ENCODE assay signal across 11 mouse cellular contexts in the genomic region with DNA sequence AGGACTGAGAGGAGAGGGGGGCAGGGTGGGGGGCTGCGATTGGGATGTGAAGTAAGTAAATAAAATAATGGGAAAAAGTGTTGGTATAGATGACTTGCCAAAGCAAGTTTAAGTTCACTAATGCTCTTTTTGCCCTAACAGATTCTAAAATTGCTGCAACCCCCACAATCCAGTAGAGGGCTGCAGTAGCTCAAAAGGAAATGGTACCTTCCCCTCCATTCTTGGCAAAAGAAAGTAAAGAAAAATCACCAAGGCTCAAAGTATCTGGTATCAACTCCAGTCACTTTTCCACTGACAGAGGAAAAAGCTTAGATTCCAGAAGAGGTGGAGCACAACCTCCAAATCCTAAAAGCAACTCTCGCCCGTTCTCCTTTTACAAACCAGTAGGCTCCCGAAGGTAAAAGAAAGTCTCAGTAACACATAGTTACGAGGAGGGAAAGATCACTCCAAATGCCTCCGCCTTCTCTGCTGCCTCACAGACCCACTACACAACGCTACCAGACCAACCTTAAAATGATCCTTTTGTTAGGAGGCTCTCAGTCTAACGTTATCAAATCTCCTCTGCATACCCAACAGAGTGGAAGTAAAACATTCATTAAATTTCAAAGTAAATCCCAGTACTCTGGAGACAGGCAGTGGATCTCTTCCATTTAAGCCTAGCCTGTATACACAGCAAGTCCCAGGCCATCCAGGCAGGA. TPM values are rescaled to one million over a fixed set of nuclear protein-coding genes. Genes with fewer than 3 reads are reported as not detected.
DNase-seq lines count a peak whose midpoint lies in the region; ATAC-seq and TF ChIP-seq lines count a peak whose summit lies in the region.
"Had no signal": no experiment of that assay in that cellular context is flagged by ENCODE, and none has a peak within 500 bp of the region (broad histone marks: within the 10 kb centered on the region; RNA-seq: fewer than 3 reads in every experiment).

No protein-coding gene starts in this region.

- no peak for ATAC-seq in heart, embryonic 14.5 days (ENCODE audit: insufficient number of reproducible peaks, insufficient read depth, low FRiP score, low read depth)
- ATAC-seq in lung, embryonic 15.5 days (ENCODE audit: borderline replicate concordance, extremely low read depth, low FRiP score, low TSS enrichment) = no peak
- ATAC-seq in CD4-positive, CD25-positive, alpha-beta regulatory T cell, adult 4 months = peak; percentile 56
- ATAC-seq in embryonic facial prominence, embryonic 14.5 days (ENCODE audit: low read depth) = peak; percentile 76

- TF ChIP-seq CTCF in lung, adult 2 months (IDR thresholded peaks at IDR 0.05; ENCODE audit: insufficient read depth, low read length) = no peak

- H3K27ac ChIP-seq in heart, embryonic 14.5 days (replicated peaks in 1 of 2; ENCODE audit: control insufficient read depth in 1 of 2, insufficient read depth in 1 of 2, low read depth in 2 of 2, low read length in 2 of 2) = peak overlapping the region; percentile 28 to 52; a peak in 1 of 4 replicates
- no peak overlapping the region for H3K27ac ChIP-seq in lung, embryonic 15.5 days
- H3K27ac ChIP-seq in embryonic facial prominence, embryonic 14.5 days (replicated peaks; ENCODE audit: low read depth, low read length) = peak overlapping the region; percentile 45; the same call in 1 of the 2 replicates
- H3K27ac ChIP-seq: forebrain, embryonic 12.5 days; liver, embryonic 15.5 days had no signal

- peaks cover 0 to 5% of the 10 kb centered on the region in 2 experiments; a peak in 1 of 4 replicates for H3K4me1 ChIP-seq in heart, embryonic 14.5 days (ENCODE audit: control insufficient read depth in 2 of 2, insufficient read depth in 2 of 2, low read length in 2 of 2)
- 0 out of 2 replicates have a peak, but pooled peaks cover 4% of the 10 kb centered on the region for H3K4me1 ChIP-seq in lung, embryonic 15.5 days
- no peaks in the 10 kb centered on the region; the same call in 1 of the 2 replicates for H3K4me1 ChIP-seq in lung, adult 2 months (ENCODE audit: control insufficient read depth, insufficient read depth, low read length)
- no peaks in the 10 kb centered on the region for H3K4me1 ChIP-seq in embryonic facial prominence, embryonic 14.5 days (ENCODE audit: control insufficient read depth, insufficient read depth, low read length)
- H3K4me1 ChIP-seq: liver, embryonic 15.5 days had no signal

- H3K36me3 ChIP-seq in heart, embryonic 14.5 days (ENCODE audit: control insufficient read depth, insufficient read depth, low read length) = no peaks in the 10 kb centered on the region
- no peaks in the 10 kb centered on the region for H3K36me3 ChIP-seq in lung, embryonic 15.5 days
- H3K36me3 ChIP-seq in embryonic facial prominence, embryonic 14.5 days (ENCODE audit: control insufficient read depth, insufficient read depth, low read length) = no peaks in the 10 kb centered on the region
- H3K36me3 ChIP-seq: forebrain, embryonic 12.5 days; liver, embryonic 15.5 days had no signal

- no peaks in the 10 kb centered on the region for H3K9me3 ChIP-seq in heart, embryonic 14.5 days (ENCODE audit: control insufficient read depth, low read length)
- no peaks in the 10 kb centered on the region for H3K9me3 ChIP-seq in lung, embryonic 15.5 days
- no peaks in the 10 kb centered on the region for H3K9me3 ChIP-seq in embryonic facial prominence, embryonic 14.5 days (ENCODE audit: control insufficient read depth, low read length)
- H3K9me3 ChIP-seq: forebrain, embryonic 12.5 days; liver, embryonic 15.5 days had no signal

- 58% methylated on average over 8 of the region's 8 CpGs for WGBS in heart, embryonic 14.5 days
- 51% methylated on average over 8 of the region's 8 CpGs for WGBS in lung, embryonic 15.5 days
- 55% methylated on average over 8 of the region's 8 CpGs for WGBS in lung, adult 2 months
- WGBS in embryonic facial prominence, embryonic 14.5 days = 45% methylated on average over 8 of the region's 8 CpGs

- H3K9ac ChIP-seq in heart, embryonic 14.5 days (ENCODE audit: low read length) = 0 out of 2 replicates have a peak overlapping the region, but pooled peaks have one; percentile 30
- H3K9ac ChIP-seq in lung, embryonic 15.5 days = no peak overlapping the region
- no peak overlapping the region for H3K9ac ChIP-seq in embryonic facial prominence, embryonic 14.5 days (ENCODE audit: low read depth, low read length)
- H3K9ac ChIP-seq: forebrain, embryonic 12.5 days; liver, embryonic 15.5 days had no signal

- no peak overlapping the region for H3K4me3 ChIP-seq in heart, embryonic 14.5 days (ENCODE audit: control insufficient read depth in 1 of 2, insufficient read depth in 1 of 2, low read depth in 1 of 2, low read length in 2 of 2)
- no peak overlapping the region for H3K4me3 ChIP-seq in lung, embryonic 15.5 days
- no peak overlapping the region for H3K4me3 ChIP-seq in lung, adult 2 months (replicated peaks; ENCODE audit: extremely low read depth, low read depth, low read length)
- H3K4me3 ChIP-seq in embryonic facial prominence, embryonic 14.5 days (ENCODE audit: low read depth, low read length) = peak overlapping the region; percentile 13
- H3K4me3 ChIP-seq: forebrain, embryonic 12.5 days; liver, embryonic 15.5 days had no signal

- intact Hi-C loops in left cerebral cortex, postnatal 10 days (cut with DNase I) = no loop called here

- no peak for TF ChIP-seq POLR2A in lung, adult 2 months (IDR thresholded peaks at IDR 0.05; ENCODE audit: borderline replicate concordance, extremely low read depth, low read depth, low read length)

- peak overlapping the region; percentile 32 for H3K4me2 ChIP-seq in heart, embryonic 14.5 days (ENCODE audit: low read length)
- H3K4me2 ChIP-seq in lung, embryonic 15.5 days = peak overlapping the region; percentile 18; the same call in 1 of the 2 replicates
- peak overlapping the region; percentile 34 for H3K4me2 ChIP-seq in embryonic facial prominence, embryonic 14.5 days (ENCODE audit: low read depth, low read length)
- H3K4me2 ChIP-seq: forebrain, embryonic 12.5 days; liver, embryonic 15.5 days had no signal

- DNase-seq in heart, adult 9 months (ENCODE audit: low spot score in 2 of 2) = no peak
- no peak for DNase-seq in lung, adult 2 months
- DNase-seq in embryonic facial prominence, embryonic 14.5 days (ENCODE audit: low spot score) = peak; percentile 65
- DNase-seq in left cerebral cortex, postnatal 10 days (ENCODE audit: extremely low spot score in 1 of 2, low spot score in 2 of 2) = no peak
- DNase-seq in embryo, embryonic 11 days = no peak
- DNase-seq: kidney, adult 2 months had no signal

- H3K27me3 ChIP-seq in heart, embryonic 14.5 days (ENCODE audit: control insufficient read depth, insufficient read depth, low read length) = no peaks in the 10 kb centered on the region
- H3K27me3 ChIP-seq in lung, embryonic 15.5 days = no peaks in the 10 kb centered on the region
- no peaks in the 10 kb centered on the region for H3K27me3 ChIP-seq in embryonic facial prominence, embryonic 14.5 days (replicated peaks; ENCODE audit: control insufficient read depth, insufficient read depth, low read length)
- H3K27me3 ChIP-seq: forebrain, embryonic 12.5 days; liver, embryonic 15.5 days had no signal

RNA-seq across cellular contexts. Expression of a gene that starts 15.5 kb away (rescaled TPM):
- 18.4 and 22.0 TPM in 2 replicates for polyA plus RNA-seq in heart, embryonic 14.5 days (2014; fragmentation: Nextera tagmentation; extraction: Ambion mirVana)
- 15.5 and 18.5 TPM in 2 replicates for polyA plus RNA-seq in lung, embryonic 15.5 days (2015; fragmentation: Nextera tagmentation; extraction: Ambion mirVana)
- 5.3 and 5.4 TPM in 2 replicates for polyA plus RNA-seq in lung, adult 2 months (2012; rRNA removed)
- polyA plus RNA-seq in CD4-positive, CD25-positive, alpha-beta regulatory T cell, adult 4 months (2017; shearing (Covaris generic)) = 100 to 1,000 TPM; 149 to 151 TPM
- 24.9 and 25.2 TPM in 2 replicates for polyA plus RNA-seq in embryonic facial prominence, embryonic 14.5 days (2014; fragmentation: Nextera tagmentation; extraction: Ambion mirVana)
- total RNA-seq in left cerebral cortex, postnatal 10 days (2021) = 100 to 1,000 TPM; 110 to 119 TPM

RNA-seq across cellular contexts. Expression of a gene that starts 40.0 kb away (rescaled TPM):
- 713 and 726 TPM in 2 replicates for polyA plus RNA-seq in heart, embryonic 14.5 days (2014; fragmentation: Nextera tagmentation; extraction: Ambion mirVana)
- 306 and 313 TPM in 2 replicates for polyA plus RNA-seq in lung, embryonic 15.5 days (2015; fragmentation: Nextera tagmentation; extraction: Ambion mirVana)
- polyA plus RNA-seq in lung, adult 2 months (2012; rRNA removed) = 25.5 and 31.0 TPM in 2 replicates
- 100 to 1,000 TPM; 218 to 226 TPM for polyA plus RNA-seq in CD4-positive, CD25-positive, alpha-beta regulatory T cell, adult 4 months (2017; shearing (Covaris generic))
- polyA plus RNA-seq in embryonic facial prominence, embryonic 14.5 days (2014; fragmentation: Nextera tagmentation; extraction: Ambion mirVana) = 338 and 361 TPM in 2 replicates
- 100 to 1,000 TPM; 246 to 254 TPM for total RNA-seq in left cerebral cortex, postnatal 10 days (2021)

RNA-seq across cellular contexts. Expression of a gene that starts 50.0 kb away (rescaled TPM):
- 25.6 and 28.4 TPM in 2 replicates for polyA plus RNA-seq in heart, embryonic 14.5 days (2014; fragmentation: Nextera tagmentation; extraction: Ambion mirVana)
- 36.8 and 37.4 TPM in 2 replicates for polyA plus RNA-seq in lung, embryonic 15.5 days (2015; fragmentation: Nextera tagmentation; extraction: Ambion mirVana)
- 39.5 and 42.6 TPM in 2 replicates for polyA plus RNA-seq in lung, adult 2 months (2012; rRNA removed)
- polyA plus RNA-seq in CD4-positive, CD25-positive, alpha-beta regulatory T cell, adult 4 months (2017; shearing (Covaris generic)) = 10 to 100 TPM; 28.7 to 49.1 TPM
- polyA plus RNA-seq in embryonic facial prominence, embryonic 14.5 days (2014; fragmentation: Nextera tagmentation; extraction: Ambion mirVana) = 35.1 and 37.6 TPM in 2 replicates
- total RNA-seq in left cerebral cortex, postnatal 10 days (2021) = 10 to 100 TPM; 51.5 to 52.9 TPM

Comparison
In these comparisons a context has a peak if more than half of its experiments do, and no peak if none do; other contexts are left out.
1. ATAC-seq: peak in CD4-positive, CD25-positive, alpha-beta regulatory T cell, adult 4 months (single experiment) and embryonic facial prominence, embryonic 14.5 days (single experiment); none in heart, embryonic 14.5 days (single experiment) and lung, embryonic 15.5 days (single experiment).
2. Peak in every context shown above with its lines, with median percentiles within 50 percentile points of each other: H3K4me2 ChIP-seq.